Mouse (Mus musculus) c-Kit-positive CD71-positive TER-119-negative erythroid progenitor cells, embryonic 14.5 days (primary cell): Measurements from ENCODE around the gene Gabrb3.

Experiments
- DNase-seq: peaks from one replicate; pipeline ENCODE4 v3.0.0-alpha.2; 2013; ENCODE audit warnings: low read depth

Gabrb3 gene

DNA sequence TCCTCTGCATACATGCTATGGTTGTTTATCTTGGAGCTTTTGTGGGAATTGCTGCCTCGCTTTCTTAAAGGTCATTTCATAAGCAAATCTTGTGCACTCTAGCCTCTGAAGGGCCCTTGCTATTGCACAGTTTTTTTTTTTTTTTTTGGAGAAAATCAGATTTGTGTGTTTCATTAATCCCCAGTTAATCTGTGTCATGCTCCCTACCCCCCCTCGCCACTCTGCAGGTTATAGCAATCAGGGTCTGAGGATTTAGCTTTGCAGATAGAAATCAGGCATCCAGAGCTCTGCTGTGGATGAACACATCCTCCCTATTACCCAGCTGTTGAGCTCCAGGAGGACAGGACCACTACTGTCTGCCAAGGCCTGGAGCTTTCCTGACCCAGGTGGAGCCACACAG lies at the start of gene Gabrb3:
Gene Gabrb3 (plus strand): TSS at position 301 of the 400 bp plus-strand sequence.
- DNase-seq, result no peak

DNA sequence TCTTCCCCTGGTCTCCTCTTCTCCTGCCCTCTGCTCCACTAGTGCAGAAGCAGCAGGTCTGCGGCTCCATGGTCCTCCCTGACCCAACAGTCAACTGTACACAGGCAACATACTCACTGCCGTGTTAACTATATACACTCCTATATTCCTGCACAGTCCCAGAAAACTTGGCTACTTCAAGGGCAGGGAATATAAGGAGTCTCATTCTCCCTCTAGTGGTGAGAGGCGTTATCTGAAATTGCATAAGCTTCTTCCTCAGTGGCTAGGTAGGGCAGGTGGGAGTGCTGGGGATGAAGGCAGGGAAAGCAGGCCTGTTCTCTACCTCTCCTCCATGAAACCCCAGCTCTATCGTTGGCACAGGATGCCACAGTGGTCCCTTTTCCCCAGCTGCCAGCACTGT lies 35.4 kb upstream of the Gabrb3 start:
- no peak for DNase-seq

DNA sequence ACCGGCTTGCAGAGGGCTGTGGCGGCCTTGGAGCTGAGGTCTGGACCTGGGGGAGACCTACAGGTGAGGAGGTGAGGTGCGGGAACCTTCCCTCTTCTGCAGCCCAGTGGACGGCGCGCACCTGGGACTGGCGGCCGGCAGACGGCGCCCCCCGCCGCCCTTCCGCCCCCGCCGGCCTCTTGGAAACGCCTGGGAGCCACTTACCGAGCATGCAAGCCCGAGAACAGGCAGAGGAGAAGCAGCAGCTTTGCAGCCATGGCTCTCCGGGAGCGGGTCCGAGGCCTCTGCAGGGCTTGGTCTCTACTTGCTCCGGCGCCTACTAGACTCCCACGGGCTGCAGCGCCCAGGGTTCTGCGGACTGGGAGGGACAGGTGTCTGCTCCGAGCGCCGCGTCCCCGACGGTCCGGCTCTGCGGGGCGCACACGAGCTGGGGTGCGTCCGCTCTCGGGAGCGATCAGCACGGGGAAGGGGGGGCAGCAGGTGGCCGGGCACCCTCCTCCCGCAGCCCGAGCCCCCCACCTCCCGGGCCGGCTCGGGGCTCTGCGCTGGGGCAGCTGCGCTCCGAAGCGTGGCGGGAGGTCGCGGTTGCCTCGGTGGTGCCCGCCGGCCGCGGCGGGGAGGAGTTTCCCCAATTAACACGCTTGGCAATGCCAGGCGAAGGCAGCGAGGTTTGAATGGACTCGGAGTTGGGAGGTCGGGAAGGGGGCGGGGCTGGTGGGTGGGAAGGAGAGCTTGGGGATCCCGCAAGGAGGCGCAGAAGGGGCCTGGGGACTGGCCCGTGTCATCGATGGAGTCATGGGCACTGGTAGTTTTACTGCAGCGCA lies 32.8 kb upstream of the Gabrb3 start, which contains the start of gene Gabrg3:
Gene Gabrg3 (minus strand): TSS at position 672 of the 824 bp plus-strand sequence.
- DNase-seq, result no peak

DNA sequence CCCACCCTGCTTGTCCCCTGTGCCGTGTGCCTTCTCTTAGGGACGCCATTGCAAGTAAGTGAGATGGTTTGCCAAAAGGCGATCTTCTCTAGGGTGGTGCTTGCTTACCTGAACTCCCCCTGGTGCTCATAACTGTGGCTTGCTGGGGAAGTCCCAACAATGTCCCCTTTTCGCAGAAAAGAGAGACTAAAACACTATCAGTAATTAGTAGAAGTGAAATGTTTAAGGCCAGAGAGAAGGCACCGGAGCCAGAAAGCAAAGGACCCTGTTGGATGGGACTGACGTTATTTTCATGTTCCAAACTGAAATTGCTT lies 32.2 kb upstream of the Gabrb3 start:
- no peak for DNase-seq

DNA sequence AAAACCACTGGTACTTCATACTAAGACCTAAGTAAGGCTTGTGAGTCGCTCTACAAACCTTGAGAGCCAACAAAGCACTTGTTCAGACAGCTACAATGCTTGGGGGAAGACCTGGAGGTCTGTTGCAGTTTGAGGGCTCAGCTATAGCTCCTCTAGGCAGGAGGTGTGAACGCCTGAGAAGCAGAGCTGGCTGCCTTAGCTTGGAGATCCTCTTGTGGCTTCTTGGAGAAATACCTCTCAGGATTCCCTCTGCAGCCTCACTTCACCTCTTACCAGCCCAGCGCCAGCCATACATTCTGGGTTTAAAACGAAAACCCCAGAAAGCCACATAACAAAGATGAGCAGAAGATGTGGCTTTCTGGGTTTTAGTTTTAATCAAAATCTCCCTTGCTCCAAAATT lies 29.4 kb upstream of the Gabrb3 start:
- DNase-seq, result no peak

DNA sequence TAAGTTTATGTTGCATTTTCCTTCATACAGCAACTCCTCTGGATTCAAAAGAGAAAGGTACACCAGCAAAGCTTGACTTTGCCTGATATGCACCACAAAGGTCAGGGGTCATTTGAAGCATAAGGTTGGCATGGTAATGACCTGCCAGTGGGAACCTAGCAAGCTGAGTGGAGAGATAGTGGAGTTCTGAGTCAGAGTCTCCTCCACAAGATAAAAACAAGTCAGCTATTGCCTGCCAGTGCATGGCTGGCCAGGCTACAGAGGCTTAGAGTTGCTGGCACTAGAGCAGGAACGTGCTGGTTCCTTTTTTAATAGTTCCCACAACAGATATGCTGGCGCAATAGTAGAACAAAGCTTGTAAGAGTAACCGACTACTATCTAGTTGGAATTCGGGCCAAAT lies 25.9 kb upstream of the Gabrb3 start:
- no peak for DNase-seq

DNA sequence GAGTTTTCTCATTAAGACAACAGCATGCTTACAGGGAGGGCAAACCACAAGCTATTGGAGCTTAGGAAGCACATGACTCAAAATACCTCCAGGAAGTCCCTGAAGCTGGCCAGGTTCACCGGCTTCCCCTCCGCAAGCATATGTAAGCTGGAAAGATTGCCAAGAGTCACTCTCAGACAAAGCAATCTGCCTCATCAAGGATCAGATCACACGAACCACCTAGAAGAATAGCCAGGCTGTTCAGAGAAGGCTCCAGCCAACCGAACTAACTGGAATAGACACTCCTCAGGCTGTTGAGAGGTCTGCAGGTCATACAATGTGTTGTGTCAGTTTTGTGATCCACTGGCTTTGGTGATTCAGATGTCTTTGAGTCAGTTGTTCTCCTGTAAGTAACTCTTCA lies 8.3 kb upstream of the Gabrb3 start:
- no peak for DNase-seq

DNA sequence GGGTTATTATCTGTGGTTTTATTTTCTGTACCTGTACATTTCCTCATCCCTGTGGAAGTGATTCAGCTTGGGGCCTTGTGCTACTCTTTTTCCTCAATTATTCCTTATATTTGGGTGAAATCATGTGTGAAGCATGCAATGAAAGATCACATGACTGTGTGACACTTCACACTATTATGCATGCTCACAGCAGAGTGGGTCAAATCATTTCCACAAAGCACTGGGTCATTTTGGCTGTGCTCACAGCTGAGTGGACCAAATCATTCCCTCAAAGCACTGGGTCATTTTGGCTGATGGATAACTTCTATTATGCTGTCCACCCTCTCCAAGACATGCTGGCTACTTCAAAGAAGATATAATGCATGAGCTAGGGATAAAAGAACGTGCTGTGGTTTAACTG lies 6.6 kb upstream of the Gabrb3 start:
- DNase-seq, result no peak

DNA sequence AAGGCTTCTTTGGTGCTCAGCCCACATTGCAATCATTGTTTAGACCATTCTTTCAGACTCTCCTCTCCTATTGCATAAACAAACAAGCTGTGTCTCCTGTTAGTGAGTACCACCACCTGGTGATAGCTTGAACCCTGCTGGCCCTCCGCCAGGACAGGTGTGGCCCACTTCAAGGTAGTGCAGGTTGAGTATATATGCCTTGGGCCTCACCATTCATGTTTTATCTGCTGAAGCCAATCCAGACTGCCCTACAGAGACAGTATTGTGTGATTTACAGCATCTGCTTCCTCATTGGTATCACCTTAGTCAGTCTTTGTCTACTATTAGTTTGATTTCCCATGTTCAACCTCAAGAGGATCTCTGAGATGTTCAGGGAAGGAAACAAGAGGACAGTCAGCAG lies 1.6 kb downstream of the Gabrb3 start:
- no peak for DNase-seq

DNA sequence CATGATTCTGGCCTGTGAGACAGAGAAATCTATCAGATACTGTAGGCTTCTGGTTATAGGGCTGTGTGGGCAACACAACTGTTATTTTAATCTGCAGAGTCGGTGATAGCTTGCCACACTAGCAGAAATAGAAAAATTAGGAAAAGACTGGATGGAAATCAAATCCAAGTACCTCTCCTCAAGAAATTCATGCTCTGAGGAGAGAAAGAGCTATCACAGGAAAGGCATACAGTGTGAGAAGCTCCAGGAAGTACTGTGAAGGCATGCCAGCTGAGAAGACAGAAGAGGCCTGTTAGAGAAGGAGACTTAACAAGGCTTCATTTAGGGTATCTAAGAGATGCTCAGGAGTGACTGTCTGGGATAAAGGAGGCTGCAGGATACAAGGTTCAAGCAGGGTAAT lies 3.2 kb downstream of the Gabrb3 start:
- no peak for DNase-seq

DNA sequence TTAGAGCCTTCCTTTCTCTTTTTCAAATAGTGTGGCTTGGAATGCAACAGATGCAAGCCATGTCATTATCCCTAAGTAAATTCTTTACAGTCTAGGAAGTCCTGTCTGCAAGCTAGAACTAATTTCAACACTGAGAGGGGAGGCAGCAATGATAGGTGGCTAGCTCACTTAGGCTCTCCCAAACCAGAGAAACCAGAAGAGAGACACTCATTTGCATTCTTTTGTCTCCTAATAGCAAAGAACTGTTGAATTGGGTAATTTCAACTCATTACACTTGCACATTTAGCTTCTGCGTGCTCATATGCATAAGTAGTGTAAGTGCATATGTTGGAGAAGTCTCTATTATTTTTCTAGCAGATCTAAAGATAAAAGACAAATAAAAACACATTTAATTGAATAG lies 28.7 kb downstream of the Gabrb3 start:
- DNase-seq, result no peak

DNA sequence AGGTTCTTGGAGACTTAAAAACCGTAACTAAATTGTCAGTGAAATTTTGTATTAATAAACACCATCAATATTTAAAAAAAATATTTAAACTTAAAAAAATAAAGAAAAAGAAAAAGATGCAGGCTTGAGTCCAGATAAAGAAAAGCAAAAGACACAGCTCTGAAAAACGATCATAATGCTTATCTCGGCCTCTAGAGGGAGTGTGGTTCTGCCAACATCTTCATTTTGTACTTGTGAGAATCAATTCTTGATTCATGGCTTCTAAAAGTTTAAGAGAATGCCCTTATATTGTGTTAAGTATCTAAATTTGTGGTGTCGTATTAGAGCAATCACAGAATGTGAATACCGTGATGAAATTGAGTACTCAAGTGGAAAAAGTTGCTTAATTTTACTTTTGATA lies 40.9 kb downstream of the Gabrb3 start:
- no peak for DNase-seq

DNA sequence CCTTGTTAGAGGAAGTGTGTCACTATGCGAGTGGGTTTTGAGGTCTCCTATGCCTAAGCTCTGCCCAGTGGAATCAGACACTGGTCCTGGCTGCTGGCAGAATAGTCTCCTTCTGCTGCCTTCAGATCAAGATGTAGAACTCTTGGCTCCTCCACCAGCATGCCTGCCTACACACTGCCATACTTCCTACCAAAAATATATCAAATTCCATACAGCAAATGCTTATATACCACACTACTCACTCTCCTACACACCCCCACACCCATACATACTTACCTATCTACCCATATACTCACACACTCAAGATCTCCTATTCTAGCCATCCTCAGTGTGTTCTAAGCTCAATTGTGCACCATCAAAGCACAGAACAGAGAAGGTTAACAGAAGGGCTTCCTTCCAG lies 51.8 kb downstream of the Gabrb3 start:
- DNase-seq, result no peak

DNA sequence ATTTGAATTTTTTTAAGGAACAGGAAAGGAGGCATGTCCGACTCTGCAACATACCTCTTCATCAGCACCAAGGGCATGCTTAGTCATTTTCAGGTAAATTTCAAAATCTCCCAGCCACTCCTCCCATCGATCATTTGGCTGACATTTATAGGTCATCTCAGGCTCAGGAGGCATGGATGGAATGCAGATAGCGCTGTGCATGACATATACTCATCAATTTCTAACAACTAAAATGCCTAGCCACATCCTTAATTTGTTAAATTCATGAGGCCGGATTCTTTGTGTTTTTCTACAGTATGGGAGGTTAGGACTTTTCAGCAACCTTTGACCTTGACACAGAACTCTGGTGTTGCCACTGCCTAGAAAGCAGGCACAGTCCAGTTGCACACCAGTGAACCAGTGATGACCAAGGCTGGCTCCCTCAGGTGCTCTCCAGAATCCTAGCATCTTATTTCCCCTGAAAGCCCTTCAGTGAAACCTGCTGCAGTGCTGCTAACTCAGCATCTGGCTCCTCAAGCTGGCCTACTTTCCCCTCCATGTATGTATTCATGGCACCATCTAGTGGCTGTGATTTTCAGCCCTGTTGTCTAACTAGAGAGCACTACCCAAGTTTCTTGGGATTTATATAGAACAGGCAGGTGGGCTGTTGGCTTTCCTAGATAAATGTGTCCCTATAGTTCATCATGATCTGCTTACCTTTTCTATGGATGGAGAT lies 54.5 kb downstream of the Gabrb3 start:
- DNase-seq, result no peak

DNA sequence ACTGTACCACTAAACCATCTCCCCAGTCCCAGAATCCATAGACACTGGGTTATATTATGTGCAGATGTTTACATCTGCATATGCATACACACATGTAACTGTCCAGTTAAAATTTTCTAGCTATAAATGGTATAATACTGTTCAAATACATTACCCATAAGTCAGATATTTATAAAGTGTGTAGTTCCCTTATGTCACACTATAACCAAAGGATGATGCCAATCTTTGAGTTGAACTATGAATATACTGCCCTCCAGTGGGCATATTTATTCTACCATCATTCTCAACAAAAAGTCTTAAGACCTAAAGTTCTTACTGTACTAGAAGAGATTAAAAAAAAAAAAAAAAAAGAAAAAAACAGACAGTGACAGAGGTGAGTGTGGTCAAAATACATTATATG lies 63.4 kb downstream of the Gabrb3 start:
- DNase-seq, result no peak

DNA sequence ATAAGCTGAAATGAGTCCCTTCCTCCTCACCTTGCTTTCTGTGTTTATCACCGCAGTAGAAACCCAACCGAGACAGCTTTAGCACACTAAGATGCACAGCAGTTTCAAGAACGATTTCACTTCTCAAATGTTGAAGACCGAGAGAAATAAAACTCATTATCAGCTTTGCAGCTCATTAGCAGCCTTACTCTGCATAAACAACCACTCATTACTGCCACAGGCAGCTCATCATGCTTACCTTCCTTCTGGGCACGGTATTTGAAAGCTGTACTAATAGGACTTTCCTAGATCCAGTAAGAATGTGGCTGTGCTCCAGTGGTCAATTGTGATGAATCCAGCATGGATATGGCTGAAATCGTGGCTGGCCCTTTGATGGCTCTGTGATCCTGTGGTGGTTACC lies 67.4 kb downstream of the Gabrb3 start:
- no peak for DNase-seq

DNA sequence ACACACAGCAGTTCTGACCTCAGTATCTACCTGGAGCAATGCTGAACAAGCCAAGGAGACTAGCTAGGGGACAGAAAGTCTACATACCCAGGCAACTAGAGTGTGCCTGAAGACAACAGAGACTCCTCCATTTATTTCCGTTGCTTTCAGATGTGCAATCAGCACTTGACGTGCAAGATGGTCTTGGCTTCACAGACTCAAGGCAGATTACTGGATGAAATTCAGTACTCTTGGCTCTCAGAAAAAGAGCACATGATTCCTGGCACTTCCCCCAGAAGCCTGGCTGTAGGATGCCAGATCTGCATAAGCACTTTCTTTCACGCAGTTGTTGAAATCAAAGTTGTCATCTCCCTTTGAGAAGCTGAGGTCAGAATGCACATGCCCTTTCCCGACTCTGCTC lies 72.3 kb downstream of the Gabrb3 start:
- no peak for DNase-seq

DNA sequence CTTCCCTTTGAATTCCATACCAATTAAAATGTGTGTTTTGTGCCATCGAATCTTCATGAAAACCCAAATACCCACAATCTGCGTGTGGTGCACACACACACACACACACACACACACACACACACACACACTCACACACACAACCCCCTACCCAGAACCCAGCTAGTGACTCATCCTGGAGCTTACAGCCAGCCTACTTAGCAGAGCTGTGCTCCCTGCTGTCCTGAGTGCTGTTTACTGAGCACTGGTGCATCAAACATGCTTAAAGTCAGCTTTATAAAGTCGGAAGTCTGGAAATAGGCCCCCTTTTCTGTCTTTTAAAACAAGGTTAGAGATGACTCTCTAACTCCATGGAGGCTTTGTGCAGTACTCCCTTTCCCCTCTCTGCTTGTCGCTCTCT lies 83.3 kb downstream of the Gabrb3 start:
- DNase-seq, result no peak

DNA sequence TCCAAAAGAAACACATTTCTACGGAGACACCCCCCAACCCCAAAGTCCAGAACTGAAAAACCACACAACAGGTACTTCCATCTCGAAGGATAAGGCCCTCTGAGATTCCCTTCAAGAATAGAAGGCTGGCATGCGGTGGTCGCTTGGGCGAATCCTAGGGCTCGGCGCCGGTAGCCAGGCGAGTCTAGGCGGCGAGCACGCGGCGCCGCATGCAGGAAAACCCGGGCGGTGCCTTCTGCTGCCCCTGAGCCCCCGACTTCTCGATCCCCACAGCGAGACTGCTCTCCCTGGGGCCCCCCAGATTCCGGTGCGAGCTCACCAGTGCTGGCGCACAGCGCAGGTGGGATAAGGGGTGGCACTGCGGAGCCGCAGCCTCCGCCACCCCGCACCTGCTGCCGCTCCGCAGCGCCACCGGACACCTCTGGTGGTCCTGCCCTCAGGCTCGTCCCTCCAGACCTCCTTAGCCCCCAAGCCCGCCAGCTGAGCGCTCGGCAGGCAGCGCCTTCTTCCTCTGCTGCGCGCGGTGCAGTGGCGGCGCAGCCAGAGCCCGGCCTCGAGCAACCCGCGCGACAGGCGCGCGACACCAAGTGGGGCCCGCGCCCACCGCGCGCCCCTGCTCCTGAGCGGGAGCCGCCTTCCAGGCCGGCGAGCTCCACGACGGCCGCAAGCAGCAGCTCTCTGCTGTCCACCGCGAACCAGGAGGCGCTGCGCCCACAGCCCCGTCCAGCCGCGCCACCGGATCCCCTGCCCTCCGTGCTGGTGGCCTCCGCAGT lies 89.6 kb downstream of the Gabrb3 start:
- DNase-seq, result no peak

DNA sequence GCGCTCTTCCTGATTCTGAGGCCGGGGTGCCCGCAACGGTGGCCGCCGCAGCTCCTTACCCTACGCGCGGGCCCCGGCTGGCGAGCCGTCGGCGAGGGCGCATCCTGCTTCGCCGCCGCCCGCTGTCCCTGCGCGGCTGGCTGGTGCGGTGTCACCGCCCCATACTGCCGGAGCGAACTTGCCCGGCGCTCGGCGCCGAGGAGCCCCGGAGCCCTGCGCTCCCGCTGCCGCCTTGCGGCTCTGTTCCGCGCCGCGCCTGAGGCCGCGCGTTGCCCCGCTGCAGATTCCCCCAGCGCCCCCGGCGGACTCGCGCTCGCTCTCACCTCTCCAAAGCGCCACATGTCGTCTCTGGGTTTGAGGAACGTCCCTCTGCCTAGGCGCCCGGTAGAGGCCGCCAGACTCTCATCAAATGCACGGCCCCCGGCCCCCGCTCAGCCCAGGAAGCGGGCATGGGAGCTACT lies 90.2 kb downstream of the Gabrb3 start, which contains the start of gene Gabra5:
Gene Gabra5 (minus strand): TSS at position 379 of the 461 bp plus-strand sequence.
- no peak for DNase-seq

DNA sequence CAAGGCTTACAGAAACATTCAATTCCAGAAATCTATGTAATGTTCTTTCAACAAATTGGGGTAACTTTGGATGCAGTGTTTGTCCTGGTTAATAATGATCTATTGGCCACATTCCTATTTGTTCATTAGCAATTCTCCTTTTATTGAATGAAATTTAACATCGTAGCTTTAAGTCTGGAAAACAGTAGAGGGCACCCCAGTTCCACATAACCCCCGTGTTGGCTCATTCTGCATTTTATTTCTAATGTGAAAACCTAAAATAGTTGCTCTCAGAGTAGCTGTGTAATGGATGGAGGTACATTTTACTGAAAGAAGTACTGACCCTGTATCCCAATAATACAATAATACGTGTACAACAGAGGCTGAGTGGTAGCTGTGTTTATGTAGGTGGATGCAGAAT lies 93.5 kb downstream of the Gabrb3 start:
- no peak for DNase-seq

DNA sequence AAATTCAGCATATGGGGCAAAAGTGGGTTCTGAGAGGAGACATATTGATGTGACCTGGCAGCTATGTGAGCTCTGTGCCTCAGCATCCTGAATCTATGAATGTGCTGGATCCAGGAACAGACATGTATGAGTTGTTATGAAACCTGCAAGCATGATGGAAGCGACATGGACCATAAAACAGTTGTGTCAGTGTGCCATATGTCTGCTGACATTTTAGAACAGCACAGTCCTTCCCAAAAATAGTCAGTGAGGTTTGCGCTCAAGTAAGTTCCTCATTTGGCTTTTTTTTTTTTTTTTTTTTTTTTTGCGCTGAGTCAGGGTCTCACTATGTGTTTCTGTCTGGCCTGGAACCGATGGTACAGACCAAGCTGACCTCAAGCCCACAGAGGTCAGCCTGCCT lies 110.0 kb downstream of the Gabrb3 start:
- no peak for DNase-seq

DNA sequence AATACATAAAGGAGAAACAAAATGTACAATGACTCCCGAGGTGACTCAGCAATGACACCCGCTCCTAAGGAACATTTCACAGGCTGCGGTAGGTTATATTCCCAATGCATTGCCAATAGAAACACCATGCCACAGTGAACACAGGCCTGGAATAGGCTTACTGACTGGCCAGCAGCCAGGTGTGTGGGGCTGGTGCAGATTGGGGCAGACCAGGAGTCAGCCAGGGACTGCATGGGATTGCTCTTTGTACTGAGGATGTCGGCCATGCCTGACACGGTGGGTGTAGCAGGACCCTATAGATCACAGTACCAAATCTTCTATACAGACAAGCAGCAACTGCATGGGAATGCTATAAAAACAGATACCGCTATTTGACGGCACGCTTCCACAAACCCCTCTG lies 110.5 kb downstream of the Gabrb3 start:
- no peak for DNase-seq
